Mouse (Mus musculus): ENCODE measurements at regions not wholly inside any gene's neighbourhood (a gene's known extent, or its start where the extent isn't known, plus 50 kb on each side); places are given as distances from the start of the nearest gene placed in this dataset.
"Not testable (repeated sequence)": the region's sequence is repeated elsewhere in the genome, so short reads cannot be mapped to it uniquely, and the experiment has no call there.

DNA sequence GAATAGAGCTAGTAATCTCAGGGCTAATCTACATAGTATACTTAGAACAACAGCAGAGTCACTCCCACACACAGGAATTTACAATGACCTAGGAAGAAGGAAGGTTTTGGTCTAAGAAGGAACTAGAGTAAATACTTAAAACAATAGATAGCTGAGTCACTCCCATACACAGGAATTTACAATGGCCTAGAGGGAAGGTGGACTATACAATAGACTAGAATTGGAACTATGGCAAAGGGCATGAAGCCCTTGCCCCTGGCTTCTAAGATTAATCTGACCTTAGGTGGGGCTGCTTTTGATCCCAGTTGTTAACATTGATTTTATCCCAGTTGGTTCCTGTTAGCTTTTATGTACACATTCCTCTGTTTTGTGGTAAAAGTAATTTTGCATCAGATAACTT, 427.8 kb upstream of the Clint1 start:
- not testable (repeated sequence) for DNase-seq (ENCODE audit: low spot score in 2 of 2)

DNA sequence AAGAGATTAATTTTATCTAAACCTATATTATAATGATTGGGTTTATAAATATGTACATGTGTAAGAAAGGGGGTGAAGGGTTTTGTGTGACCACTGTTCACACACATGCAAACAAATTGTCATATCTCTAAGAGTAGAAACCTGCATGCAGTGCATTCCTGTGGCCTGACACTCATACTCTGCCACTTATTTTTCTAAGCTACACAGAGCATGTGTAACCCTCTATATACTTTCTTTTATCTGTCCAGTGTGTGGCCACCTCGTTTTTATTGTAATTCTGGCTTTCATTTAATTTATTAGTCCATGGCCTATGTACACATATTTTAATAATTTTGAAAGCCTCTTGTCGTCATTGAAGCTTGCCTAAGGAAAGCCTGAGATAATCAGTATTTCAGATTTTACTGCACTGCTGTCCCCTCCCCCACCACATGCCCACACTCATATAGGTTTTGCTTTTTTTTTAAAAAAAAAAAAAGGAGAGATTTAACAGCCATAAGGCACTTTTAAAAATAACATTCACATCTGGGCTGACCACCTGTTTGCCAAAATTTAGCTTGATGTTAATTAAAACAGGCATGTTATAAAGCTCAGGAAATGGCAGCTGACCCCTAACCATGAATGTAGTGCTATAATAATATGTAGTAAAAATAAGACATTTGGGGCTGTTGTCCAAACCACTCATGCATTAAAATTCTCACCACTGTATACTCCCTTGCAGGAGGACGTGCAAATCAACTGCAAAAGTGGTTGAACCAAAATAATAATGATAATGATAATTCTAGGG, 410.7 kb upstream of the Clint1 start:
- no peak for DNase-seq (ENCODE audit: low spot score in 2 of 2)

- no peak for DNase-seq (ENCODE audit: low spot score in 2 of 2)
Observed at GRCm38 (mm10) chr11:45446512-45446911, 405.3 kb upstream of the Clint1 start.

- peak in 1 of 2 experiments; percentile 23 for DNase-seq (ENCODE audit: low spot score in 2 of 2)
Observed at GRCm38 (mm10) chr11:45454234-45454633, 397.6 kb upstream of the Clint1 start.

DNA sequence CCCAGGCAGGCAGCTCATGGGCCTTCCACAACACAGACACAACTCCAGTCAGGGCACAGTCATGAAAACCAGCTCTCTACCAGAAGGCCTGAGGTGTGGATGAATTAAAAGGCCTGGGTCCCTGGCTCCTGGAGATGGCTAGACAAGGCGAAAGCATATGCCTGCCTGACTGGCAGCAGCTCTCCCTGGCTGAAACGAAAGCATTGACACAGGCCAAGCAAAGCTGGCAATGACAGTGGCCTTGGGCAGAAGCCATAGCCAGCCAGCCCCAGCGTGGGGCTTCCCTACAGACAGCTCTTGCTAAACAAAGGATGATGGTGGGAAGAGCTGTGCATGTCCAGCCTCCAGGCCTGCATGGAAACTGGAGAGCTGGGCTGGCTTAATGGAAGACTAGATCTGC, 396.9 kb upstream of the Clint1 start:
- peak; percentile 32 to 84 for DNase-seq (ENCODE audit: low spot score in 2 of 2)

DNA sequence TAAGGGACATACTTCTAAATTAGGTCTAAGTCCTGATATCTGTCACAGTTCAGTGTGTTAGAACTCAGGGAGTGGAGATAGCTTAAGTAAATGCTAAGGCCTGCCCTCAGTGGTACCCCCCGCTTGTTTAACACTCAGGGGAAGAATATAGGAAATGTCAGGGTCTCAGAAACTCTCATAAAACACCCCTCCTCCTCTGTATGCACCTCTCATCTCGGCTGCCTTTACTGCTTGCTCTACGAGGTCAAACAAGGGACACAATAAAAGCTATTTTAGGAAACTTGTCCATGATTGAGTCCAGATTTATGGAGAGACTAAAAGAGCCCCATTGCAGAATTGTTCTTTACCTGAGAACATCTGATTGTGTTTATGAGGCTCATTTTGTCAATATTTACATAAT, 395.1 kb upstream of the Clint1 start:
- no peak for DNase-seq (ENCODE audit: low spot score in 2 of 2)

- no peak for DNase-seq (ENCODE audit: low spot score in 2 of 2)
Observed at GRCm38 (mm10) chr11:45457597-45457996, 394.3 kb upstream of the Clint1 start.

DNA sequence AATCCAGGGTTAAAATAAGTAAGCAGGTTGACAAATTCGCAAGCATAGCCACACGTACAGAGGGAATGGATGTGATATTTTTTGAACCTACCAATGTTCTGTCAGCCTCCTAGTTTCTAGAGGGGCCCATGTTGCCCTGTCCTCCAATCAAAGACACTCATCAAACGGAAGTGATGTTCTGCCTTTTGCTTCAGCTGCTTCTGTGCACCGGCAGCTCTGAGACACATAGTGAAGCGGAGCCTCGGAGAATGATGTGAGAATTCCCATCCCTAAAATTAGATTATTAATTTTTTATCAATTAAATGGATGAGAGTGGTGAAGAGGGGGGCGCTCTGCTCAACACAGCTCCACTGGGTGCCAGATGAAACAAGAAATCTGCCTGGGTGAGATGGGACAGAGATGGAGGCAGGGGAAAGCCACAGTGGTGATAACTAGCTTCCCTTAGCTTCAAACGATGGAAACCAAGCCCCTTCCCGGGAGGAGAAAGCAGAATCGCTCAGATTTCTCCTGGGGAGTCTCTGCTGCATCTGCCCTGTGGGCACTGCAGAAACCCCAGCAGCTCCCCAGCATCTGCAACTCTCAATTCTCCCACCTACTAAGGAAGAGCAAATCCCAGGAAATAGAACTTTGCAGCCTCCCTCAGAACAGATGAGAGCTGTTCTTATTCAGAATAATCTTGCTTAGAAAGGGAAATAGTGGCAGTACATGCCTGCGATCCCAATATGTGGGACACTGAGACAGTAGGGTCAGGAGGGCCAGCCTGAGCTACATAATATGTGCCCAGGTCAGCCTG, 391.7 kb upstream of the Clint1 start:
- no peak for DNase-seq (ENCODE audit: low spot score in 2 of 2)

GRCm38 (mm10) chr11:45464501-45464900, 387.4 kb upstream of the Clint1 start:
- no peak for DNase-seq (ENCODE audit: low spot score in 2 of 2)

DNA sequence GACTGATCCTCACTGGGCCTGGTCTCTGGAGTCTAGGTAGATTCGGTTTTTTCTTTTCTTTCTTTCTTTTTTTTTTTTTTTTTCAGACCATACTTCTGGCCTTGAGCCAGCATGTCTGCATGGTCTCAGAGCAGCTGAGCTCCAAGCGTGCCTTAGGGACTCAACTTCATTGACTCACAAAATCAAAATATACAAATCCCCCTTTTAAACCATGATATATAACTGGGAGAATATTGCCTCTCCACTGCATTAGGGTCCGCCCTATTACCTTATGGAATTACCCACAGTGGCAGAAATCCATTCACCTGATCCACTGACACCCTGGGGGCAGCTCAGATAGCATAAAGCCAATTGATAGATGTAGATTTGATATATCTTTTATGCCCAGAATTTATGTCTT, 385.5 kb upstream of the Clint1 start:
- DNase-seq (ENCODE audit: low spot score in 2 of 2): no peak

- peak; percentile 27 to 70 for DNase-seq (ENCODE audit: low spot score in 2 of 2)
Observed at GRCm38 (mm10) chr11:45472171-45472570, 379.7 kb upstream of the Clint1 start.

GRCm38 (mm10) chr11:45476917-45477316, 374.9 kb upstream of the Clint1 start:
- DNase-seq (ENCODE audit: low spot score in 2 of 2): no peak

- no peak for DNase-seq (ENCODE audit: low spot score in 2 of 2)
Observed at GRCm38 (mm10) chr11:45485950-45486349, 365.9 kb upstream of the Clint1 start.

DNA sequence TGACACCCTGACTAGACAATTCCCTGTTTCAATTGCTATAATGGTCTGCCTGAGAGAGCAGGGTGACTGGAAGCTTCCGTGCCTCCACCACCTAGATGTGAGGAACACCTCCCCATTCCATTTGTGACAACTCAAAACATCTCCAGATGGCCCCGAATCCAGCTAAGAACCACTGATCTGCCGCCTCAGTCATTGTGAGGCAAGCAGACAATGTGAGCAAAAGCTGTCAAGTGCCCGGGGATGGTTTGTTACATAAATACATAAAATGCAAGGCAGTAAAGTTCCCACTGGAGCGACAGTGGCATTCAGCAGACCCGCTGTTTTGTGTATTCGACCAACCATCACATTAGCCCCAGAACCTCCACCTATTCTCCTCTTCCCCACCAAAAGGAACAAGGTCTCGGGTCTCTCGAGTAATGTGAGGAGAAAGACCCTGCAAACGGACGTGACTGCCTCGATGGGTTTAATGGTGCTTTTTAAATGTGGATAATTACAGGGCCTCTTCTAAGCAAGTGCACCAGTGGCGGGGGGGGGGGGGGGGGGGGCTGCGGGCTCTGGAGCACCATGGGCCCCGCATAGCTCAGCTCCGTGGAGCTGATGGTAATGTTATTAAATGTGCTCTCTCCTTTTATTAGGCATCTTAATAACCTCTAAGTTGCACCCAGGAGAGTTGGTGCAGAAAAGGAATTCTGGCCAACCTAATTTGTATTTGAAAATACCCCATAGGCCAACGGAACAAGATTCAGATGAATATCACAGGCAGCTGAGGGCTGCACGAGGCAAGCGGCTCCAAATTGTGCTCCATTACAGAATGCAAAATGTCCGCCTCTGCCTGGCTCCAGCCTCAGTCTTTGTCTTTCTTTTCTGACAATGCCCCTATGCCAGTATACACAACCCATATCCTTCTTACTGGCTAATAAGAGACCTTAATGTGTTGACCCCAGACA, 360.6 kb upstream of the Clint1 start:
- DNase-seq (ENCODE audit: low spot score in 2 of 2): no peak

GRCm38 (mm10) chr11:45495246-45495645, 356.6 kb upstream of the Clint1 start:
- no peak for DNase-seq (ENCODE audit: low spot score in 2 of 2)

GRCm38 (mm10) chr11:45508566-45508965, 343.3 kb upstream of the Clint1 start:
- no peak for DNase-seq (ENCODE audit: low spot score in 2 of 2)

GRCm38 (mm10) chr11:45509278-45509677, 342.6 kb upstream of the Clint1 start:
- DNase-seq (ENCODE audit: low spot score in 2 of 2): no peak

DNA sequence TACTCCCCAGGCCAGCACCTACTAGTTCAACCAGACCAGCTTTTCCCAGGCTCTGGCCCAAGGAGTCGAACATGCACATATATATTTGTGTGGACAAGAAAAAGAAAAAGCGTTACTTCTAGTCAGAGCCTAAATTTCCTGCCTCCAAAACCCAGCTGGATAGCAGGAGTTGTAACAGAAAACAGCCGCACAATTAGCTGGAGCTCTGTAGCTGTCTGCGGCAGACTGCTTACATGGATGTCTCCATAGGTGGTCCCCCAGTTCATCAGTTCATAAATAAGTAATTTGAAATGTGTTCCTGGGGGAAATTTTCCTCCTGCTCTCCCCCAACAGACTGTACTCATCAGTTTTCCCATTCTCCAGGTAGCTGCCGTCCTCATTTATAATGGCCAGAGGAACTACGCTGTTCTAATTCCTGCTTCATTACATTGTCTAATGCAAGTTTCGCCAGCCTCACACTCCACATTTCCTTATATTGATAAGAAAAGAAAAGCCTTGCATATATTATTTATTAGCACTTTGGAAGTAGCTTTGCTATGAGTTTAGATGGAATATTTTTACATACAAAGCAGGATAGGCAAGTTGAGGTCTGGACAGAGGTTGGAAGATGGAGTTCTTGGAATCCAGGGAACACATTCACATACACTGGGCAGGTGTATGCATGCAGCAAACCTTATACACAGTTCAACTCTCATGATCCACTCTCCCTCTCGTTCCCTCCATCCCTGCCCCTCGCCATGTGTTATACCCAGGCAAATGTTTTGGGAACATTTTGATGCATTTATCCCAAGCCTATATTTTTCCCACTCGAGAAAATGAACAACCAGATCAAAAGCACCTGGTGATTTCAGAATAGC, 337.2 kb upstream of the Clint1 start:
- no peak for DNase-seq (ENCODE audit: low spot score in 2 of 2)

GRCm38 (mm10) chr11:45524720-45525119, 327.1 kb upstream of the Clint1 start:
- no peak for DNase-seq (ENCODE audit: low spot score in 2 of 2)

DNA sequence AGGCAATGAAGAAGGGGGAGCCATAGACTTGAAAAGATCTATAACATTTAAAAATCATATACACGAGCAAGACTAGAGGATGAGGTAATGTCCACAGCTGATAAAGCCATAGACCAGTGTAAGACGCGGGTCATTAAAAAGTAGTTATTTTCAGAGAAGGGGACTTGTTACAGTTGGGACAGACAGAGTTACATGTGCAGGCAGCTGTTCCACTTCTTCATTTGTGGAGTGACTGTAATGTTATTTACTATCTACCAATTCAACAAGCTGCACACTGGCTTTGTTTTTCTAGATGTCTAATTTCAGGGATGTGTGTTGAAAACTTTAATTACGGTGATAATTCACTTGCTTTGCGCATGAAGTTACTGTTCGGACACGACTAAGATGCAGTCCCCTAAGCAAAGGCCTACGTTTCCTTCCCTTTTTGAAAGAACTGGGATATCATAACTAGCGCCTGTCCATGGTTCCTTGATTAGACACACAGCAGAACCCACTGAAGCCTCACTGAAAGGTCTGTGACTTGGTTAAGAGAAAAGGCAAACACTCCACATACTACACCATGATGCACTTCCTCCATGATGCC, 320.7 kb upstream of the Clint1 start:
- no peak for DNase-seq (ENCODE audit: low spot score in 2 of 2)
